Mouse (Mus musculus): ENCODE measurements around the gene Ccdc105. TPM values are rescaled to one million over a fixed set of nuclear protein-coding genes. Genes with fewer than 3 reads are reported as not detected.

The Ccdc105 gene
- polyA plus RNA-seq, 1 experiment from 2014 or later, result not detected

DNA sequence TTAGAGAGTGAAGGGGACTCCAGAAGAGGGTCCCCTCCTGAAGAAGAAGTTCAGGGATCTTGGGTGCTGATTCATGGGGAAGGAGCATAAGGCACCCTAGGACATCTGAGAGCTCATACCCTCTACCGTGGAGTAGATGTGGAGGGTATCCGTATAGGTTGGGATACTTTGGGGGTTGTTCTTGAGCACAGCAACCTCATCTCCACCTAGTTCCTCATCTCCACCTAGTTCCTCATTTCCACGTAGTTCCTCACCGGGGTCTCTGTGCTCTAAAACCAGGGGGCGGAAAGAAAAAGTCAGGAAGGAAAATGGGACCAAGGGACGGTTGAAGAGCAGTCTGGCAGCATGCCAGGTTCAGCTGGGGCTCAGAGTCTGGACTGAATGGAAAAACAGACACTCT is 38.7 kb downstream of the Ccdc105 start:
- ATAC-seq, result no peak
- 48% methylated on average over 6 of the region's 6 CpGs for WGBS (ENCODE audit: insufficient replicate concordance)
- Histone ChIP-seq H3K4me1 (no peaks in the 10 kb centered on the region), H3K4me2 (no peak overlapping the region), H3K9ac (no peak overlapping the region), H3K27me3 (replicated peaks) (no peaks in the 10 kb centered on the region), H3K9me3 (replicated peaks) (no peaks in the 10 kb centered on the region), H3K36me3 (no peaks in the 10 kb centered on the region), H3K4me3 (no peak overlapping the region), H3K27ac (no peak overlapping the region)

DNA sequence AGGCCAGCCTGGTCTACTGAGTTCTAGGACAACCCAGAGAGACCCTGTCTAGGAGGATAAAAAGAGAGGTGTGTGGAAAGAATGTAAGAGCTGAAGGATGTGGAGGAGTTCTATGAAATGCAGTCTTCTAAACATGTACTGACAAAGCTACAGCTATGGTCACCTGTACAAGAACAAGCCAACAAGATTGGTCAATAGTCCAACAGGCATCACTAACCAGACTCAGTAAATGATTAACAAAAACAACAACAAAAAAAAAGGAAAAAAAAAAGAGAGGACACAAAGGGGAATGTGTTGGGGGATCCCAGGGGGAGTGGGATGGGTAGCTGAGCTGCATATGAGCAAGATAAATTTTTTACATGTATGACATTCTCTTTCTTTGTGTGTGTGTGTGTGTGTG is 42.2 kb downstream of the Ccdc105 start:
- Histone ChIP-seq H3K9me3 (replicated peaks) (no peaks in the 10 kb centered on the region), H3K4me2 (no peak overlapping the region), H3K4me1 (no peaks in the 10 kb centered on the region), H3K4me3 (no peak overlapping the region), H3K27me3 (replicated peaks) (no peaks in the 10 kb centered on the region), H3K27ac (no peak overlapping the region), H3K36me3 (no peaks in the 10 kb centered on the region), H3K9ac (no peak overlapping the region)
- ATAC-seq, result no peak

DNA sequence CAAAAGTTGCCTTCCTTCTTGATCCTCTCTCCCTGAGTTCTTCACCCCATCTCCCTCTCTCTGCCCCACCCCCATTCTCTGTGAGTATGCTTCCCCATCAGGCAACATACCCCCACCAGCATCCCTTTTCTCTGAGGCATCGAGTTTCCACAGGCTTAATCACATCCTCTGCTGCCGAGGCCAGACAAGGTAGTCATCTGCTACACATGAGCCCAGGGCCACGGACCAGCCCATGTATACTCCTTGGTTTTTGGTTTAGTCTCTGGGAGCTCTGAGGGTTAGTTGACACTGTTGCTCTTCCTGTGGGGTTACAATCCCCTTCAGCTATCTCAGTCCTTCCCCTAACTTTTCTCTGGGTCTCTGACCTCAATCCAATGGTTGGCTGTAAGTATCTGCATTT is 52.0 kb downstream of the Ccdc105 start:
- no peak overlapping the region for H3K9ac ChIP-seq
- H3K4me2 ChIP-seq, result no peak overlapping the region
- no peak overlapping the region for H3K27ac ChIP-seq
- H3K4me1 ChIP-seq, result no peaks in the 10 kb centered on the region
- H3K36me3 ChIP-seq, result no peaks in the 10 kb centered on the region
- WGBS (ENCODE audit: insufficient replicate concordance), result 44% methylated on average over 3 of the region's 3 CpGs
- no peak for ATAC-seq
- no peak overlapping the region for H3K4me3 ChIP-seq
- no peaks in the 10 kb centered on the region for H3K9me3 ChIP-seq (replicated peaks)
- H3K27me3 ChIP-seq (replicated peaks), result no peaks in the 10 kb centered on the region

Other genes with a start within 250 kb of the Ccdc105 start
- gene Olfr1358, start 235.6 kb downstream of the Ccdc105 start, polyA plus RNA-seq (2016; fragmentation: Nextera tagmentation; extraction: Ambion mirVana), result not detected in 2 replicates
- gene Ilvbl, start 178.7 kb downstream of the Ccdc105 start, polyA plus RNA-seq (2016; fragmentation: Nextera tagmentation; extraction: Ambion mirVana), result 15.8 and 21.1 TPM in 2 replicates
- 3.0 and 3.1 TPM in 2 replicates for gene Syde1, start 161.1 kb downstream of the Ccdc105 start, polyA plus RNA-seq (2016; fragmentation: Nextera tagmentation; extraction: Ambion mirVana)
- gene Olfr1357, start 135.0 kb downstream of the Ccdc105 start, polyA plus RNA-seq (2016; fragmentation: Nextera tagmentation; extraction: Ambion mirVana), result not detected in 2 replicates
- not detected in 2 replicates for gene Casp14, start 34.8 kb downstream of the Ccdc105 start, polyA plus RNA-seq (2016; fragmentation: Nextera tagmentation; extraction: Ambion mirVana)
- gene Slc1a6, start 27.4 kb upstream of the Ccdc105 start, polyA plus RNA-seq (2016; fragmentation: Nextera tagmentation; extraction: Ambion mirVana), result 0.61 and 0.78 TPM in 2 replicates
- not detected in 2 replicates for gene Olfr1356, start 99.1 kb upstream of the Ccdc105 start, polyA plus RNA-seq (2016; fragmentation: Nextera tagmentation; extraction: Ambion mirVana)
- not detected in 2 replicates for gene Olfr1355, start 122.5 kb upstream of the Ccdc105 start, polyA plus RNA-seq (2016; fragmentation: Nextera tagmentation; extraction: Ambion mirVana)
- gene Olfr1354, start 160.1 kb upstream of the Ccdc105 start, polyA plus RNA-seq (2016; fragmentation: Nextera tagmentation; extraction: Ambion mirVana), result not detected in 2 replicates
- gene Olfr8, start 197.6 kb upstream of the Ccdc105 start, polyA plus RNA-seq (2016; fragmentation: Nextera tagmentation; extraction: Ambion mirVana), result not detected in 2 replicates
- gene Olfr1353, start 210.2 kb upstream of the Ccdc105 start, polyA plus RNA-seq (2016; fragmentation: Nextera tagmentation; extraction: Ambion mirVana), result not detected in 2 replicates
- gene Olfr1352, start 228.0 kb upstream of the Ccdc105 start, polyA plus RNA-seq (2016; fragmentation: Nextera tagmentation; extraction: Ambion mirVana), result not detected in 2 replicates

All from liver, embryonic 12.5 days (tissue).